15 mouse cellular contexts compared by ENCODE assay signal in genomic region chr4:95057264-95057663, GRCm38 (mm10).
"Had no signal": no experiment of that assay in that cellular context is flagged by ENCODE, and none has a peak within 500 bp of the region (broad histone marks: within the 10 kb centered on the region; RNA-seq: fewer than 3 reads in every experiment).

No protein-coding gene starts in this region.

- H3K4me2 ChIP-seq: kidney, embryonic 15.5 days; liver, embryonic 11.5 days; liver, embryonic 15.5 days; midbrain, embryonic 11.5 days; midbrain, embryonic 15.5 days; neural tube, embryonic 13.5 days had no signal

- ATAC-seq: midbrain, embryonic 15.5 days had no signal

- H3K9ac ChIP-seq: kidney, embryonic 15.5 days; liver, embryonic 15.5 days; midbrain, embryonic 15.5 days; neural tube, embryonic 13.5 days had no signal

- H3K9me3 ChIP-seq: kidney, embryonic 15.5 days; limb, embryonic 10.5 days; liver, embryonic 15.5 days; midbrain, embryonic 15.5 days; neural tube, embryonic 13.5 days had no signal

- H3K27me3 ChIP-seq: kidney, embryonic 15.5 days; midbrain, embryonic 15.5 days; neural tube, embryonic 13.5 days had no signal

- H3K27ac ChIP-seq: kidney, embryonic 15.5 days; left cerebral cortex, adult 2 months; limb, embryonic 10.5 days; liver, embryonic 15.5 days; midbrain, embryonic 15.5 days; neural tube, embryonic 13.5 days had no signal

- DNase-seq: kidney, adult 2 months; kidney, postnatal 14 days; retina, postnatal 1 day; right cerebral cortex, postnatal 4 days; spleen, adult 18-20 months; thymus, adult 18-20 months; thymus, postnatal 14 days had no signal

- H3K4me3 ChIP-seq: kidney, embryonic 15.5 days; left cerebral cortex, adult 2 months; limb, embryonic 10.5 days; liver, embryonic 15.5 days; midbrain, embryonic 15.5 days; neural tube, embryonic 13.5 days had no signal

- H3K36me3 ChIP-seq: kidney, embryonic 15.5 days; limb, embryonic 10.5 days; liver, embryonic 15.5 days; midbrain, embryonic 15.5 days; neural tube, embryonic 13.5 days had no signal
